Mouse (Mus musculus) cerebellum, postnatal 14 days (tissue): ENCODE results near the gene 5031439G07Rik.
A peak's percentile ranks its signal among the peaks of the same experiment; 100 is the strongest.

Experiments
- DNase-seq, 2 experiments: peaks; one replicate each; pipeline ENCODE4 v3.0.0; 2021; ENCODE audit warnings: mixed read lengths in 2 of 2

The 5031439G07Rik gene

DNA sequence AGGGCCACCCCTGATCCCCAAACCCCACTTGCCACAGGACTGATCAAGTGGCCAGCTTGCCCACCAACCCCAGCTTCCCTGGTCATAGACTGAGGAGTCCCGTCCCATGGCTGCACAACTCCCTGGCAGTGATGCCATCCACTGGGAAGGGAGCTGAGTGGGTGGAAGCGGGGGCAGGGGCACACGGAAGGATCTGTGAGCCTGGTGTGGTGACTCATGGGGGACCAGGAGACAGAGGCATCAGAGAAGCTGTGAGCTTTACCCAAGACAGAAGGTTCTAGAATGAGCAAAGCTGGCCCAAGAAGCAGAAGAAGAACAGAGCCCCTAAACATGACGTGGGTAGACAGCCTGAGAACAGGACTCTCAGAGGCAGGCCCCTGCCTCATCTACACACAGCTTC is 38.3 kb downstream of the 5031439G07Rik start:
- DNase-seq: no peak

DNA sequence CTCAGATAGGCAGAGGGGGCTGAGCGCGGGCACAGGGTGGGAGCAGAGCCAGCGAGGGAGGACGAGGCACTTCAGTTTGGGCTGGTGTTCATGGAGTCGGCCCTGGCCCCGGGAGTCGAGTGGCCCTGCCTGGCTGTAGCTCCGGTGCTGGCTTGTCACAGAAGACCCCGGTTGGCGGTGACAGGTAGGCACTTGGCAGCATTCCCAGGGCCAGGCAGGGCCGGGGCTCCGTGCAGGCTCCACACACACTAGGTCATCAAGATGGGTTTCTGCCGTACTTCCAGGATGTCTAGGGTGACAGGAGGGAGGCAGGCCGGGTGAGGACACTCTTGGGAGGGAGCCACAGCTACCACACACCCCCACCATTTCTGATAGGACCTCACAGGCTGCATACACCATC is 39.4 kb downstream of the 5031439G07Rik start:
- peak in 1 of 2 experiments; percentile 38 for DNase-seq

DNA sequence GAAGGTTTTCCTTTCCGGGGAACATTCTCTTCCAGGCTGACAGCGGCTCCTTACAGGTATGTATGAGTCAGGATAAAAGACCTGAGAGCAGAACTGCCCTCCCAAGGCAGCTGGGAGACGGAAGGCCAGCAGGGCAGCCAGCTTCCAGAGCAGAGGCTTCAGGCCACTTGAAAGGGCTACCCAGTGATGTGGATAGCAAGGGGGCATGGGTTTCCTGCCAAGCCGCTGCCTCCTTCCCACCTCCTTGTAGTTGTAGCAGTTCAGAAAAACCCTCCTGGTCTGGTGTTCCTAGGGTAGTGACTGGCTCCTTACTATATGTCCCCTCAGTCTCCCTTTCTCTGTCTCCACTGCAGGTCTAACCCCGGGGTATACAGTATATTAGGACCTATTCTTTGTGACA is 44.0 kb downstream of the 5031439G07Rik start:
- DNase-seq: no peak

DNA sequence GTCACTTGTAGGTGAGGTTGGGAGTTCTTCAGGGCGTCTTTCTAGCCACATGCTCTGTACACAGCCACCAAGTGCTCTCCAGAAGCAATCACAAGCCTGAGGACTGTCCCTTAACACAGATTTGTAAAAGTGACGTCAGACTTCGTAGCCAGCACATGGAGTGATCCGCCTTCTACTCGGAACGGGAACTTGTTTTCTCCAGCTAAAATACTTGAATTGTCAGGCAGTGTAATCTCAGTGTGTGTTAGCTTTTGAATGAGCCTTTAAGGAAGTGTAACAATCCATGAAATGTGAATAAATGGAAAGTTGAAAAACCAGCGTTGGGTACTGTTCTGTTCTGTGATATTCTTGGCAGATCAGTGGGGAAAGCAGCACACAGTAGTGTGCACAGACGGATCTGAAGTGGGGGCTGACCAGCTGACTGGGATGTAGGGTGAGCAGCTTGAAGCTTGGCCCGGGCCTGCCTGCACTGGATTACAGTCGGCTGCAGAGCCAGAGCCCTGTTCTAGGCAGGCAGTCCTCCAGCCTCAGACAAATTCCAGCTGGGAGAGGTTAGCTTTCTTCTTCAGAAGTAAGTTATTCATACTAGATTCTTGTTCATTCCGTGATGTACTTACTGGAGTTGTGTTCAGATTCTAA is 45.6 kb downstream of the 5031439G07Rik start:
- DNase-seq: no peak

DNA sequence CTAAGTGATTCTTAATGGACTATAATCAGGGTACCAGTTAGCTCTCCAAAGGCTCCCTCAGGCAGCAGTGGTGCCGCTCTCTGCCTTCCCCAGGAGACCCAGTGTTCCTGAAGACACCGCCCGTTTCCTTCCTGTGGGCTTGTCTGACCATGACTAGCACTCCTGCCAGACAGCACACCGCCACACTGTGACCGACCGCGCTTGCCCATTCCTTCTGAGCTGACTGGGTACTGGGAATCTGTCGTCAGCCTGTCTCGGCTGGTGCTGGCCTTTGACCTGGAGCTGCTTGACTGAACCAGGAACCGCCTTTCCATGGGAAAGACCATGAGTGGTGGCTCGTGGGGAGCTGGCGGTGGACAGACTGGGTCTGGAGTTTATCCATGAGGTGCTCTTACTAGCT is 48.2 kb downstream of the 5031439G07Rik start:
- DNase-seq: no peak

DNA sequence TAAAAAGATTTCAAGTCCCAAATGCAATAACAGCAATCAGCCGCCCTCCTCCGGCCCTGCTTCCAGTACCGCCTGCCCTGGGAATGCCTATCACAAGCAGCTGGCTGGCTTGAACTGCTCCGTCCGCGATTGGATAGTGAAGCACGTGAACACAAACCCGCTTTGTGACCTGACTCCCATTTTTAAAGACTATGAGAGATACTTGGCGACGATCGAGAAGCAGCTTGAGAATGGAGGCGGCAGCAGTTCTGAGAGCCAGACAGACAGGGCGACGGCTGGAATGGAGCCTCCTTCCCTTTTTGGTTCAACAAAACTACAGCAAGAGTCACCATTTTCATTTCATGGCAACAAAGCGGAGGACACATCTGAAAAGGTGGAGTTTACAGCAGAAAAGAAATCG is 53.5 kb downstream of the 5031439G07Rik start:
- no peak for DNase-seq

DNA sequence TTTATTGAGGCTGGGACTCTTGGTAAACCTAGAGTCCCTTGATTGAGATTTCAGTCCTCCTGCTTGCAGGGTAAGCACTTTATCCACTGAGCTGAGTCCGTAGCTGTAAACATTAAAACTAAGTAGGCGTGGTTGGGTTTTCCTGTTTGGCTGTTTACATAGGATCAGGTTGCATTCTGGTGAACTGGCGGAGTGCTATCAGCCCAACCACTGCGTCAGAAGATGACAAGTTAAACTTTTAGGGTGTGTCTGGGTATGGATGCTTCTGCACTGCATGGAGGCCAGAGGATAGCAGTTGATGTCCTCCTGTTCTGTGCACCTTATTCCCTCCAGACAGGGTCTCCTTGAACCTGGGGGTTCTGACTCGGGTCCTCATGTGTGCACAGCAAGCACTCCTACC is 56.0 kb downstream of the 5031439G07Rik start:
- DNase-seq: no peak

DNA sequence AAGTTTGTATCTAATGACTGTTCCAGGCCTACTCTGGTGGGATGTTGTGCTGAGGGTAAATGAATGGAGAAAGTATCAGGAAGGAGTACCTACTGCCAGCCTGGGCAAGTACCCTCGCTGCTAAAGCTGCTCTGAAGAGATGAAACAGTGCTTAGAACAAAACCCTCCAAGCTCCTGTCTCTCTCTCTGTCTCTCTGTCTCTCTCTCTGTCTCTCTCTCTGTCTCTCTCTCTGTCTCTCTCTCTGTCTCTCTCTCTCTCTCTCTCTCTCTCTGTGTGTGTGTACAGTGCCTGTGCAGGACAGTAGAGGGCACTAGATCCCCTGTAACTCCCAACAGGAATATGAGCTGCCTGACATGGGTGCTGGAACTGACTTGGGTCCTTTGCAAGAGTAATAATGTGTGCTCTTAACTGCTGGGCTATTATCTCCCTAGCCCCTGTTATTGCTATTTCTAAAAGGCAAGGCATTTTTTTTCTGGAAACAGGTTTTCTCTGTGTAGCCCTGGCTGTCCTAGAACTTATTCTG is 62.8 kb downstream of the 5031439G07Rik start:
- DNase-seq: no peak

DNA sequence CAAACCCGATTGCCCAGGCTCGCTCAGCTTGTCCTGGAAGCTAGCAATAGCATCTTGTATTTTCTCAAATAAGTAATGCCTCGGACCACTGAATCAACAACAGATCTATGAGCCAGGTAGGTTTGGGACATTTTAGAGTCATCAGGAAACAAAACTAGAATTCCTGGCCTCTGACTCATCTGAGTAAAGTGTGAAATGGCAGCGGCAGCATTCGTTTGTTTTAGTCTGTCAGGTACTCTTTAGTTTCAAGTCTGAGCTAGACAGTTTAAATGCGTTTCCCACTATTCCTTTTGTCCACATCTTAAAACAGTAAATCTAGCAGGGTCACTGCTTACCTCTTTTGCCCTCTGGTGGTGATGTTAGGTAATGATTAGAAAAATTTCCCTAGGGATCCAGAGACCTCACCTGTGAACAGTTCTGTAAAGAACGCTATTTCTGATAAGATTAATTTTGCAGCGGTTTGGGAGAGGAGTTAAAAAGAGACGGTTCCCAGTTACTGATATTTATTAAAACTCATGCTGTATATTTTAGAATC is 63.5 kb downstream of the 5031439G07Rik start:
- peak; percentile 60 to 77 for DNase-seq

DNA sequence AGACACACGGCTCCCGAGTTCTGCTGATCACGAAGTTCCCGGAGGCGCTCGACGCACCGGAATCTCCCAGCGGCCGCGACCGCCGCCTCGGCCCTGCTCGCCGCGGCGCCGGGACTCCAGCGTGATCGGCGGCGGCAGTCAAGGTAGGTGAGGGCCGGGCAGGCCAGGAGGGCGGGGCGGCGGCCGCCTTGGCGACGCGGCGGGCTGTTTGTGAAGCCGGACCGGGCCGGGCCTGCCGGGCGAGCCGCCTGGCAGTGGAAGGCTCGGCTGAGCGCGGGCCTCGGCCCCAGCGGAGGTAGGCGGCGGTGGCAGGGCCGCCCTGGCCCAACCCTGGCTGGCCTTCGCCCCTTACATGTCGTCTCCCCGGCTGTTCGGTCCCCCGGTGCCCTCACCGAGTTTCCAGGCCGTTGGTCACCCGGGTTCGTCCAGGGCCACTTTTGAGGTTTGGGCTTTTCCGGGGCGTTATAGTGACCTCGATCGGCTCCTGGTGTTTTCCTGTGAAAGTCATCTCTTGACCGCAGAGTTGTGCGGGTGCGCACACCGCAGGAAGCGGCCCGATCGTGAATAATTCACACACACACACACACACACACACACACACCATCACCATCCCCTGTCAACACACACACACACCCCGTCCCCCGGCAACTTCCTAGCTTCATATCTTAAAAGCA is 64.7 kb downstream of the 5031439G07Rik start:
- DNase-seq: no peak

DNA sequence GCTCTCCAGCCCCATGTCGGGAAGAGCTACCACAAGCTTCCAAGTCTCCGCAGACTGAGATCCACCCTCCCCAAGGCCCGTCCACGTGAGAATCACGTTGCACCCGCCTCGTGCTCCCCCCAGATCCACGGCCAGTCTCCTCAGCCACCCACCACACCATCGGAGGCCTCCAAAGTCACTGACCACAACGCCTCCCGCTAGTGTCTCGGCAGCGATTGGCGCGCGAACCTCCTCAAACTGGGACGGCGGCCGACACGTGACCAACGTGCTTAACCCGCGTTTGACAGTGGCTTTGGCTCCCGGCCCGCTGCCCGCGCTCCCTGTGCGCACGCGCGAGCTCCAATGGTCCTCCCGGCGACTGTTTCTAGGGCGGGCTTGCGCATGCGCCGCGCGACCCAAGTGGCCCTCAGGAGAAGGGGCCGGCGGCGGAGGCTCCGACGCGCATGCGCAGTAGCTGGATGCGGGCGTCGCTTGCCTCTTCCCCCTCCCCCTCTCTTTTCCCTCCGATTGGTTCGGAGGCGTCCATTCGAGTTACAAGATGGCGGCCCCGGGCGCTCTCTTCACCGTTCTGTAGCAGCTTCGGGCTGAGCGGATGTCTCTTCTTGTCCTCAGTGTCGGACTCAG is 65.4 kb downstream of the 5031439G07Rik start, which contains the start of gene Nup50:
Gene Nup50 (plus strand): TSS at position 528 of the 624 bp plus-strand sequence.
- peak; percentile 100 for DNase-seq

DNA sequence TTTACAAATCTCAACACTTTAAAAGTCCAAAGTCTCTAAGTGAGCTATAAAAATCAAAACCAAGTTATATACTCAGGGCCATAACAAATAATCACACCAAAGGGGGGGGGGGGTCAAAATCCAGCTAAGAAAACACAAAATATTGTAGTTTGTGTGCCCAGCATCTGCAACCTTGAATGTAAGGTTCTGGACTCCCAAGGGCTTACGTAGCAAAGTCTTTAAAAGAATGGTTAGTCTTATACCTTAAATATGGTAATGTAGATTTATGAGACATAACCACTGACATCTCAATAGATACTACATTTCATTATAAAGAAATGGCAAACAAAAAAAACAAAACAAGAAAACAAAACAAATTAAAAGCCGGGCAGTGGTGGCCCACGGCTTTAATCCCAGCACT is 68.4 kb downstream of the 5031439G07Rik start, which contains the start of gene Gm29666:
Gene Gm29666 (minus strand): TSS at position 101 of the 400 bp plus-strand sequence.
- DNase-seq: no peak

DNA sequence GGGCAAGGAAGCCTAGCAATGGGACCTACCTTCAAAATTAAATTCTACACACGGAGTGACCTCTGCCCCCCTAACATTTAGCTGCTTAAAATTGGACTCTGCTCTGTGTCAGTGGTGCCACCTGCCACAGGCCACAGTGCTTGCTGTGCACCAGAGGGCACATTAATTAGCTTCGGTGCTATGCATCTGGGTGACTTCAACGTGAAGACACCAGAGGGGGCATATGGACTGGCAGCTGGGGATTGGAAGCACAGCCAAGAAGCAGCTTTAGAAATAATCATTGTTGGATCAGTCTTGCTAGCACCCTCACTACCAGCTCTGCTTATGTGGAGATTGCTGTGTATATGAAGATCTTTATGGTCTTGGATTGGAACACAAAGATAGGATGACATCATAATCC is 75.2 kb downstream of the 5031439G07Rik start:
- no peak for DNase-seq

DNA sequence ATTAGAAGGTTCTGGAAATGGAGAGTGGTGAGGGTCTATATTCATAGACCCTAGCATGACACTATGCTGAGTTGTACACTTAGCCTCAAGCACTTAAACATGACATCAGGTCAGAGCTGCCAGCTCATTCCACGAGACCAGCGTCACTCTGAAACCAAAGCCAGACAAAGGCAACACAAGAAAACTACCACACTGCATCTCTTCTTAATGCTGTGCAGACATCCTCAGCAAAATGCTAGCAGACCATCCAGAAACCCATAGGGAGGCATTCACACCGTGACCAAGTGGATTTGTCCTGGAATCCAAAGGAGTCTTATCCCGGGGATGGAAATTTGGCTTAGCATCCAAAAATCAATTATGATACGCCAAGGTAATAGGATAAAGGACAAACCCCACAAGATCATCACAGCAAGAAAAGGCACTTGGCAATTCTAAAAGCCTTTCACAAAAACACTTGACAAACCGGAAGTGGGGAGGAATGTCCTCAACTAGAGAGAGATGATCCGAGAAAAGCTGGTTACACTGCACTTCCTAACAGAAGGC is 84.4 kb downstream of the 5031439G07Rik start:
- DNase-seq: no peak

DNA sequence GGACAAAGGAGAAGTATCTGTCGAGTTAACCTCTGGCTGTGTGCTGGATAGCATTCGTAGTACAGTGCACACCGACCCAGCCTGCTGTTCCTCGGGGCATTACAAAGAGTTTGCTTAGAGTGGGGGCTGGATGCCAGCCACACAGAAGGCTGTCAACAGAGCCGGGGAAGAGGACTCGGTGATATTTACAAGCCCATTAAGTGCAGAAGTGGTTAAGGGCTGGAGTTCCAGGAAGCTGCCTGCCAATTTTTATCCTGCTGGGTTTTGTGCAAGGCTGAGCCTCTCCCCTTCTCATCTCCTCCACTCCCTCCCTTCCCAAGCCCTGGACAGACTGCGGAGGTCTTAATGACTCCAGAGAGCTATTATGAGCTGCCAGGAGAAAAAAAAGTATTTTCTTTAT is 90.3 kb downstream of the 5031439G07Rik start:
- peak; percentile 41 to 45 for DNase-seq

DNA sequence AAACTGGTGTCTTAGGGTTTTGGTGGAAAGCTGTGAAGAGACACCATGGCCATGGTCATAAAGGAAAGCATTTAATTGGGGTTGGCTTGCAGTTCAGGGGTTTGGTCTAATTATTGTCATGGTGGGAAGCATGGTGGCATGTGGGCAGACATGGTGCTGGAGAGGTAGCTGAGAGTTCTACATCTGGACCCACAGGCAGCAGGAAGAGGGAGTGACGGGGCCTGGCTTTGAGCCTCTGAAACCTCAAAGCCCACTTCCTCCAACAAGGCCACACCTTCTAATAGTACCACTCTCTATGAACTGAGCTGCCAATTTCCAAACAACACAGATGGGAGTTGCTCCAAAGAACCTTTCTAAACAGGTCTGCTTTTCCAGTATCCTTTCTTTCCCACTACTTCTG is 91.7 kb downstream of the 5031439G07Rik start:
- no peak for DNase-seq

DNA sequence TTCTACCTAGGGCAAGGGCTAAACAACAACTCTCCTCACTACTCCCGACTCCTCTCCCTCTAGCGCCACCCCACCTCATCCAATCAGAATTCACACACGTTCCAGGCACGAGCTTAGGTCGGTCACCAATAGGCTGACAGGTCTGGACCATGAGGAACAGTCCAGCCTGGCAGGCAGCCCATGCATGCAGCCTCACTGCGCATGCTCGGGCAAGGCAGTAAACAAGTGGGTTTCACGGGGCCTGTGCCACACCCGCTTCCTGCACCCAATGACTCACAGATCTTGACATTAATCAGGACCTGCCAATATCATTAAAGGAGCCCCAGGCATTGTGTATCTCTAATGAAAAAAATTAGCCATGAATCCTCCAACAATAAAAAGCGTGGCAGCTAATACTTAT is 92.1 kb downstream of the 5031439G07Rik start:
- DNase-seq: peak; percentile 13 to 38
